Mouse (Mus musculus) adrenal gland, postnatal 10 days (tissue): ENCODE measurements around the gene Fxyd4. TPM values are rescaled to one million over a fixed set of nuclear protein-coding genes. Genes with fewer than 3 reads are reported as not detected.

Experiments
- DNase-seq: peaks from one replicate; pipeline ENCODE4 v3.0.0; 2021; ENCODE audit warnings: mixed read lengths
- total RNA-seq, 2 experiments: library from RNA; stranded (reverse); gene quantifications; 2 replicates each; pipeline ENCODE4 v1.2.3; 2021

Fxyd4 gene
- total RNA-seq, 2 experiments from 2014 or later: not detected

DNA sequence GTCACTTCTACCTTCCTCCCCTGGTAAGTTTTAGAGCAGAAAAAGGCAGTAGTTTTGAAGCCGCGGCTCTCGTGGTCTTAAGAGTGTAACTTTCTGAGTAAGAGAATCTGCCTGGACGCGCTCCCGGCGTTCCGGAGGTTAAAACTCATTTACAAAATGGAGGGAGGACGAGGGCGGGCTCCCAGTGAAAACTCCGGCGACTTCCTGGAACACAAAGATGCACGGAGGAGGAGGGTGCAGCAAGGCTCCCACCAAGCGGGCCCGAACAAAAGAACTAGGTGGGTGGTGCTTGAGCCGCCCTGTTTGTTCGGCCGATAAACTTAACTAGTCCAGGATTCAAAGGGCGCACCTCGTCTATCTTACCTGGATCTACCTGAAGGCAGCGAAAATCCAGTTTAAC lies 19.9 kb downstream of the Fxyd4 start:
- DNase-seq: peak; percentile 75

DNA sequence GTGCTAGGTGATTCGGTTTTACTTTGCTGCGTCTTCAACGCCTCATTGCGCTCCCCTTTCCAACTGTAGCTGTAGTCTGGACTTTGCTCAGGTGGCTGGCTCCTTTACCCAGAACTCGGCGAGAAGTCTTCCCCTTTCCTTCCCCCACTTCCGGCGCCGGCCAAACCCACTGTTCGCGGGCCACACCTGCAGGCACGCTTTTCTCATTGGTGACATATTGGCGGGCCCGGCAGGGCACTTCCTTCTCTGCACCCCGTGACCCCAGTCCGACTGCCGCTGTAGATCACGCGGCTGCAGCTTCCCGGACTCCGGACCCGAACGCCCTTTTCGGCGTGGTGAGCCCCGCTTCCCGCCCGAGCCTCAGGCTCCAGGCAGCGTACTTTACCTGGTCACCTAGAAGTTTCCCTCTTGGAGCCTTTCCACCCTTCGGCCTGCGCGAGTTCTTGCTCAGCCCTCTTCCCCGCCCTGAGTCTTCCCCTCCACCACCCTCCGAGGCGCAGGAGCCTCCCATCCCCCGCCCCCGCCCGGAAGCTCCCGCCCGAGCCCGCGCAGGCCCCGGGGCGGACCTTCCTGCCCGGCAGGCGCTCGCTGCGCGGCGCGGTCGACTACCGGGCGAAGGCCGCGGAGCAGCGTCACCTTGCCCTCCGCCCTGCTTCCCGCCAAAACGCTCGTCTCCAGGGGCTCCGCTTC lies 20.6 kb downstream of the Fxyd4 start:
- peak; percentile 89 for DNase-seq

- no peak for DNase-seq
Measured at GRCm38 (mm10) chr6:117916205-117916736, 21.2 kb downstream of the Fxyd4 start.

DNA sequence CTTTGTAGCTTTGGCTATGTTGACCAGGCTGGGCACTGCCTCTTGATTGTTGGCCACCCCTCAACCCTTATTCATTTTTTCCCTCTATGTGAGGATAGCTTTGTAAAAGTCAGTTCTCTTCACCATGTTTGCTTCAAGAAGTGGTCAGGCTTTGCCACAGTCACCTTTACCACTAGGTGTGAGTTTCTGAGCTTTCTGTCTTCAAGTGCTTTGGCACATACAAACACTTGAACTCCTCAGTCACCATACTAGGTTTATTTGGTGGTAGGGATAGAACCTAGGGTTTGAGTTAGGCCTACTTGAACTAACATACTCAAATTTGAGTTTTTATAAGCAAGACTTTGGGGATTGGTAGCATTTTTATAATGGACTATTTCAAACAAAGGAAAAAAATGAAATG lies 23.0 kb downstream of the Fxyd4 start:
- no peak for DNase-seq

DNA sequence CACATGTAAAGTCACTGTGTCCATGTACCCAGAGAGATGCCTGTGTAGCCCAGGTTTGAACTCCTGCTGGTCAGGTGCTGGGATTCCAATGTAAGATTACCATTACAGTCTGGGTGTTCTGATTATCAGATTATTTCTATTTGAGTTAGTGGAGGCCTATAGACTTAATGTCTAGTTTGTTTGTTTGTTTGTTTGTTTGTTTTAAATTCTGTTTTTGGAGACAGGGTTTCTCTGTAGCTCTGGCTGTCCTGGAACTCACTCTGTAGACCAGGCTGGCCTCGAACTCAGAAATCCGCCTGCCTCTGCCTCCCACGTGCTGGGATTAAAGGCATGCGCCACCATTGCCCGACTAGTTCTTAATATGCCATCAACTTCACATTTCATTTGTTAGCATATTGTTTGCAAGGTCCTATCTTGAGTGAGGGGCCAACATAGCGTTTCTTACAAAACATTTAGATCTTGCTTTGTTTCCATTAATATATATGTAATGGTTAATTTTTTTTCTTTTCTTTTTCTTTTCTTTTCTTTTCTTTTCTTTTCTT lies 27.3 kb downstream of the Fxyd4 start:
- no peak for DNase-seq

GRCm38 (mm10) chr6:117908424-117908900 lies 29.0 kb downstream of the Fxyd4 start:
- peak; percentile 31 for DNase-seq

GRCm38 (mm10) chr6:117907979-117908355 lies 29.5 kb downstream of the Fxyd4 start:
- DNase-seq: no peak

DNA sequence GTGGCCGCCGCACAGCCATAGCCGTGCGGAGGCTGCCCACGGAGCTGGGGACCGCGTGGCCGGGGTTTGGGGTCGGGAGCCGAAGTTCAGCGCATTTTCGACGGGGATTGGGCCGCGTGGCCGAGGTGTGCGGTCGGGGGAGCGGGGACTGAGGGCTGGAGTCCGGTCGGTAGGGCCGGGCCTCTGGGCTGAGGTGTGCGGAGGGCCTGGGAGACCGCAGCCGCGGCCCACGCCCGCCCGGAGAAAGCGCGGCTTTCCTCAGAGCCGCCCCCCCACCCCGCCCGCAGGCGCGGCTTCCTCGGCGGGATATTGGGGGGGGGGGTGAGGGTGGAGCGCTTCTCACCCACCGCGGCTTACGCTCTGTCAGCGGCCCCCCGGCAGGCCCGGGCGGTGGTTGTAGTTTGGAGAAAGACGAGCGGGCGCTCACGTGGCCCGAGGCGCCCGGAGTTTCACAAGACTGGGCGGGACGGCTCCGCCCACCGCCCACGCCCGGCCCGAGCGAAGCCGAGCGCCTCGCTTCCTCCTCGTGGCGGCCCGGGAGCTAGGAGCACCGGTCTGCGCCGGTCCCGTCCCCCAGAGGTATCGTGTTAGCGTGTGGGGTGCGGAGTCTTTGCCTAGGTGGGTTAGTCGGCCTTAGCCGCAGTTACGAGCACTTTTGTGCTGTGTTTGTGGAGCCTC lies 30.1 kb downstream of the Fxyd4 start:
- DNase-seq: peak; percentile 94

- peak; percentile 98 for DNase-seq
Measured at GRCm38 (mm10) chr6:117906590-117907271, 30.8 kb downstream of the Fxyd4 start.

GRCm38 (mm10) chr6:117906015-117906531 lies 31.4 kb downstream of the Fxyd4 start:
- DNase-seq: peak; percentile 56

GRCm38 (mm10) chr6:117905260-117905930 lies 32.1 kb downstream of the Fxyd4 start:
- DNase-seq: no peak

DNA sequence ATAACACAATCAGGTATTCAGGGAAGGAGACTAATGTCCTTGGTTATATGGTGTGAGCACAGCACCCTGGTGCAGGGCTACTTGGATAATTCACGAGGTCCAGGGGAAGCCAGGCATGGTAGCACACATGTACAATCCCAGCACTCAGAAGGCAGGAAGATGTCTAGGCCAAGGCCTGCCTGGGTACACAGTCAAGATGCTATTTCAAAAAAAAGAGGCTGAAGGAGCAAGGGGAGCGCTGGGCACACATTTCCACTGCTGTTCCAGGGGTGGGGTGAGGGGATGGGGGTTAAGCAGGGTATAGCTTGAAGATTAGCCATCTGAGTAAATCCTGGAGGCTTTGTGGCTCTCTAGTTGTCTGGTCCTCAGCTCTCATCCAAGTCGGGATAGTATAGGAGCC lies 33.7 kb downstream of the Fxyd4 start:
- no peak for DNase-seq

DNA sequence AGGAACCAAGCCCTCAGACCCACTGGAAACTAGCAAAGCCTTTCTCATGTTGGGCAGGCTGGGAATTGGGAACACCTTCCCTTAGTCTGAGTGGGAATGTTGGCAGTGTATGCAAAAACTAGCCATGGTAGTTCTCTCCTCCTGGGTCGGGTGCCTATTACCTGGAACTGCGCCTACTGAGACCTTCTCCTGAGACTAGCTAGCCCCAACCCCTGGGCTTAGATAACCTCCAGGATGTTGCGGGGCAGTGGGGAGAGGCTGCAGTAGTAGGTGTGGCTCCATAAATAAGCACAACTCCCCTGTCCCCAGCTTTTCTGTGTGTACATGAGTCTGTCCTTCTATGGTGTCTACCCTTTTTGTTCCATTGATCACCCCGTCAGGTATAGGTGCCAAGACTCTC lies 34.9 kb downstream of the Fxyd4 start:
- DNase-seq: no peak

DNA sequence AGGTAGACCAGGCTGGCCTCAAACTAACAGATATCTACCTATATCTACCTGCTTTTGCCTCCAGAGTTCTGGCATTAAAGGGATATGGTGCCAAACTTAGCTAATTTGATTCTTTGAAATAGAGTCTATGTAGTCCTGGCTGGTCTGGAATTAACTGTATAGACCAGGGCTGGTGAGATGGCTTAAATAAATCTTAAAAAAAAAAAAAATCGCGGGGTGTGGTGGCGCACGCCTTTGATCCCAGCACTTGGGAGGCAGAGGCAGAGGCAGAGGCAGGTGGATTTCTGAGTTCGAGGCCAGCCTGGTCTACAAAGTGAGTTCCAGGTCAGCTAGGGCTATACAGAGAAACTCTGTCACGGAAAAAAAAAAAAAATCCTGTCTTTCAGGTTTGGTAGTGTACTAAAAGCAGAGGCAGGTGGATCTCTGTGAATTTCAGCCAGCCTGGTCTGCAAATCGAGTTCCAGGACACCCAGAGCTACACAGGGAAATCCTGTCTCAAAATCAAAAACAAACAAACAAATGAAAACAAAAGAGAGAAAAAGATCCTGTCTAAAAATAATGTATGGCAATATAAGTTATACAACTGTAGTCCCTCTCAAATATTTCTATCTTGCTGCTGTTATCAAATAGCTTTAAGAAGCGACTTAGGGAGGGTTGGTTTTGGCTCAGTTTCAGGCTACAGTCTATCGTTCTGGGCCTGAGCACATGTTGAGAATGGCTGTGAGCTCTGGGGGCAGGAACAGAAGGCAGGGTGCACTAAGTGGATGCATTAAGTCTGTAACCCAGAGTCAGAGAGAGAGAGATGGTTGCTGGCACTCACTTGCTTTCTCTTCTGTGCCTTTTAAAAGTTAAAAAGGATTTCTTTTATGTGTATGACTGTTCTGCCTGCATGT lies 35.7 kb downstream of the Fxyd4 start:
- DNase-seq: no peak

- DNase-seq: no peak
Measured at GRCm38 (mm10) chr6:117900126-117901080, 37.1 kb downstream of the Fxyd4 start, which contains the start of gene Hnrnpf. Gene Hnrnpf, plus strand, starts transcription at chr6:117900324.

GRCm38 (mm10) chr6:117897800-117898199 lies 39.7 kb downstream of the Fxyd4 start:
- DNase-seq: no peak

GRCm38 (mm10) chr6:117893435-117893834 lies 44.1 kb downstream of the Fxyd4 start:
- no peak for DNase-seq

DNA sequence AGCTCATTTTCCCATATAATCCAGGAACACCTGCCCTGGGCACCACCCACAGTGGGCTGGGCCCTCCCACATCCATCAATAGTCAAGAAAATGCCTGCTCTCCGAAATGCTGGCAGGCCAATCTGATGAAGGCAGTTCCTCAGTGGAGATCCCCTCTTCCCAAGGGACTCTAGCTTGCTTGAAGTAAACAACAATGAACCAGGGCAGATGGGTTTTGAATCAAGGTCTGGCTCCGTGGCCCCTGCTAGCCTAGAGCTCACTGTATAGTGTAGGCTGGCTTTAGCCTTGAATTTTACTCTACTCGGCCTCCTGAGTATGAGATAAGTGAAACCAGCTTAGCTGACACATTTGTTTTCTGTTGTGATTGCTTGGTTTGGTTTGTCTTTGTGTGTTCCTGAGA lies 45.1 kb downstream of the Fxyd4 start:
- DNase-seq: no peak

GRCm38 (mm10) chr6:117891369-117892160 lies 45.9 kb downstream of the Fxyd4 start:
- DNase-seq: no peak
